Comparison of ENCODE assay signal across 11 mouse cellular contexts in genomic region chr14:78203726-78204565, GRCm38 (mm10).
DNase-seq lines count a peak whose midpoint lies in the region; ATAC-seq lines count a peak whose summit lies in the region.
"Had no signal": no experiment of that assay in that cellular context is flagged by ENCODE, and none has a peak within 500 bp of the region (broad histone marks: within the 10 kb centered on the region; RNA-seq: fewer than 3 reads in every experiment).

No protein-coding gene starts in this region.

- no peak overlapping the region for H3K9ac ChIP-seq in midbrain, embryonic 13.5 days (replicated peaks)
- H3K9ac ChIP-seq in midbrain, embryonic 11.5 days (ENCODE audit: low read length), result no peak overlapping the region
- H3K9ac ChIP-seq in kidney, embryonic 16.5 days (replicated peaks; ENCODE audit: low read length), result no peak overlapping the region
- H3K9ac ChIP-seq: liver, embryonic 15.5 days had no signal

- ATAC-seq in midbrain, embryonic 13.5 days, result peak; percentile 84
- ATAC-seq in midbrain, embryonic 11.5 days (ENCODE audit: low FRiP score), result no peak
- no peak for ATAC-seq in erythroid progenitor cell, adult 5-6 weeks (replicated peaks; ENCODE audit: low FRiP score, poor library complexity, severe bottlenecking)
- ATAC-seq in kidney, embryonic 16.5 days (ENCODE audit: low FRiP score, low TSS enrichment), result no peak

- H3K27ac ChIP-seq in midbrain, embryonic 13.5 days, result no peak overlapping the region
- no peak overlapping the region for H3K27ac ChIP-seq in midbrain, embryonic 11.5 days (ENCODE audit: low read depth, low read length)
- H3K27ac ChIP-seq in kidney, embryonic 16.5 days (ENCODE audit: low read length), result no peak overlapping the region
- H3K27ac ChIP-seq: liver, embryonic 15.5 days had no signal

- no peaks in the 10 kb centered on the region for H3K9me3 ChIP-seq in midbrain, embryonic 13.5 days
- H3K9me3 ChIP-seq in midbrain, embryonic 11.5 days (ENCODE audit: control insufficient read depth, low read length), result no peaks in the 10 kb centered on the region
- no peaks in the 10 kb centered on the region for H3K9me3 ChIP-seq in kidney, embryonic 16.5 days (ENCODE audit: low read length)
- H3K9me3 ChIP-seq: liver, embryonic 15.5 days had no signal

- no peak overlapping the region for H3K4me2 ChIP-seq in midbrain, embryonic 13.5 days (replicated peaks)
- H3K4me2 ChIP-seq in midbrain, embryonic 11.5 days, result no peak overlapping the region
- H3K4me2 ChIP-seq in kidney, embryonic 16.5 days (replicated peaks; ENCODE audit: low read depth, low read length), result no peak overlapping the region
- H3K4me2 ChIP-seq: liver, embryonic 15.5 days had no signal

- DNase-seq in midbrain, embryonic 11.5 days (ENCODE audit: low spot score, missing footprints), result no peak
- peak; percentile 12 for DNase-seq in forelimb bud, embryonic 11.5 days (ENCODE audit: low read depth, low spot score)
- DNase-seq in left cerebral cortex, postnatal 14 days (ENCODE audit: low spot score in 2 of 2), result peak; percentile 41 to 47
- peak; percentile 45 for DNase-seq in right cerebral cortex, postnatal 25 days
- no peak for DNase-seq in adrenal gland, adult 2 months
- DNase-seq: cerebellum, adult 9-10 months had no signal

- H3K27me3 ChIP-seq in midbrain, embryonic 13.5 days, result no peaks in the 10 kb centered on the region
- H3K27me3 ChIP-seq in midbrain, embryonic 11.5 days (ENCODE audit: control insufficient read depth, insufficient read depth, low read length), result no peaks in the 10 kb centered on the region
- no peaks in the 10 kb centered on the region for H3K27me3 ChIP-seq in kidney, embryonic 16.5 days (ENCODE audit: insufficient read depth, low read length)
- H3K27me3 ChIP-seq: liver, embryonic 15.5 days had no signal

- 79% methylated on average over 15 of the region's 15 CpGs for WGBS in midbrain, embryonic 13.5 days
- WGBS in midbrain, embryonic 11.5 days, result 81% methylated on average over 15 of the region's 15 CpGs
- 78% methylated on average over 15 of the region's 15 CpGs for WGBS in kidney, embryonic 16.5 days

- H3K4me1 ChIP-seq in midbrain, embryonic 13.5 days (replicated peaks), result no peaks in the 10 kb centered on the region
- H3K4me1 ChIP-seq in midbrain, embryonic 11.5 days (ENCODE audit: control insufficient read depth, insufficient read depth, low read length), result no peaks in the 10 kb centered on the region
- H3K4me1 ChIP-seq in kidney, embryonic 16.5 days (ENCODE audit: insufficient read depth, low read length), result no peaks in the 10 kb centered on the region
- H3K4me1 ChIP-seq: liver, embryonic 15.5 days had no signal

- H3K4me3 ChIP-seq in midbrain, embryonic 13.5 days (replicated peaks), result no peak overlapping the region
- no peak overlapping the region for H3K4me3 ChIP-seq in midbrain, embryonic 11.5 days (ENCODE audit: low read depth, low read length)
- no peak overlapping the region for H3K4me3 ChIP-seq in kidney, embryonic 16.5 days (ENCODE audit: low read length)
- H3K4me3 ChIP-seq: liver, embryonic 15.5 days had no signal

- intact Hi-C loops in left cerebral cortex, postnatal 14 days (cut with DNase I), result no loop called here

- no peaks in the 10 kb centered on the region for H3K36me3 ChIP-seq in midbrain, embryonic 13.5 days
- H3K36me3 ChIP-seq in midbrain, embryonic 11.5 days (ENCODE audit: control insufficient read depth, insufficient read depth, low read length), result no peaks in the 10 kb centered on the region
- H3K36me3 ChIP-seq in kidney, embryonic 16.5 days (ENCODE audit: insufficient read depth, low read length), result no peaks in the 10 kb centered on the region
- H3K36me3 ChIP-seq: G1E; liver, embryonic 15.5 days had no signal

Comparison
In these comparisons a context has a peak if more than half of its experiments do, and no peak if none do; other contexts are left out.
1. DNase-seq: peak in forelimb bud, embryonic 11.5 days (single experiment), left cerebral cortex, postnatal 14 days (2 of 2) and right cerebral cortex, postnatal 25 days (single experiment); none in midbrain, embryonic 11.5 days (single experiment) and adrenal gland, adult 2 months (single experiment).